Mouse (Mus musculus) midbrain, embryonic 14.5 days (tissue): ENCODE measurements around the gene Pdpk1. TPM values are rescaled to one million over a fixed set of nuclear protein-coding genes. Genes with fewer than 3 reads are reported as not detected.
"Not testable (repeated sequence)": the region's sequence is repeated elsewhere in the genome, so short reads cannot be mapped to it uniquely, and the experiment has no call there.

Experiments
- ATAC-seq: fragments of 200-750 bp; cut with Nextera tagmentation; 2 replicates; pipeline ENCODE4 v1.8.0; 2017; ENCODE audit warnings: moderate number of reproducible peaks, moderate library complexity; ENCODE audit not compliant: low FRiP score, low TSS enrichment
- DNase-seq: peaks from one replicate; pipeline ENCODE4 v3.0.0-alpha.2; 2015
- H3K27ac ChIP-seq: fragments of 300-500 bp; sonication (generic); replicated peaks from 2 replicates; pipeline ENCODE4 v1.5.1; 2014; ENCODE audit warnings: mild to moderate bottlenecking, low read depth, low read length, moderate library complexity
- H3K27me3 ChIP-seq: fragments of 300-500 bp; sonication (generic); 2 replicates; pipeline ENCODE4 v1.6.1; 2014; ENCODE audit warnings: low read length, control low read depth, mixed read lengths; ENCODE audit not compliant: control insufficient read depth, insufficient read depth
- H3K36me3 ChIP-seq: fragments of 300-500 bp; sonication (generic); 2 replicates; pipeline ENCODE4 v1.6.1; 2014; ENCODE audit warnings: low read length, control low read depth; ENCODE audit not compliant: control insufficient read depth, insufficient read depth
- H3K4me1 ChIP-seq: fragments of 300-500 bp; sonication (generic); 2 replicates; pipeline ENCODE4 v1.6.1; 2014; ENCODE audit warnings: mild to moderate bottlenecking, antibody characterized with exemption, low read length, control low read depth; ENCODE audit not compliant: control insufficient read depth, insufficient read depth
- H3K4me2 ChIP-seq: fragments of 300-500 bp; sonication (generic); 2 replicates; pipeline ENCODE4 v1.6.1; 2014; ENCODE audit warnings: mild to moderate bottlenecking, low read length, moderate library complexity
- H3K4me3 ChIP-seq: fragments of 300-500 bp; sonication (generic); replicated peaks from 2 replicates; pipeline ENCODE4 v1.5.1; 2014; ENCODE audit warnings: low read depth, low read length
- H3K9ac ChIP-seq: fragments of 300-500 bp; sonication (generic); replicated peaks from 2 replicates; pipeline ENCODE4 v1.6.1; 2014; ENCODE audit warnings: mild to moderate bottlenecking, low read length, moderate library complexity
- H3K9me3 ChIP-seq: fragments of 300-500 bp; sonication (generic); 2 replicates; pipeline ENCODE4 v1.6.1; 2016; ENCODE audit warnings: low read length, control low read depth, mixed read lengths; ENCODE audit not compliant: control insufficient read depth
- WGBS: fragments of 180-500 bp; shearing (Covaris S2); extraction: QIAGEN DNeasy Blood & Tissue Kit; methylation state at CpG from one replicate; pipeline ENCODE4 v1.1.7; 2014; 5-methylcytosine and 5-hydroxymethylcytosine counted together
- polyA plus RNA-seq: library from polyadenylated mRNA; unstranded; fragments of >200 nt; fragmentation: Nextera tagmentation; extraction: Ambion mirVana; gene quantifications from 2 replicates; pipeline ENCODE4 v1.2.1, GENCODE M21; 2014

Gene Pdpk1
- polyA plus RNA-seq, 1 experiment from 2014 or later, result 74.3 TPM

- DNase-seq, result no peak
- Histone ChIP-seq H3K4me2 (no peak overlapping the region), H3K27me3 (no peaks in the 10 kb centered on the region), H3K9me3 (no peaks in the 10 kb centered on the region), H3K27ac (no peak overlapping the region), H3K4me1 (no peaks in the 10 kb centered on the region), H3K9ac (no peak overlapping the region), H3K36me3 (no peaks in the 10 kb centered on the region), H3K4me3 (no peak overlapping the region)
- ATAC-seq, result no peak
- WGBS, result 92% methylated on average over 3 of the region's 3 CpGs
These were observed 31.3 kb downstream of the Pdpk1 start for GRCm38 (mm10) chr17:24119446-24119845.

DNA sequence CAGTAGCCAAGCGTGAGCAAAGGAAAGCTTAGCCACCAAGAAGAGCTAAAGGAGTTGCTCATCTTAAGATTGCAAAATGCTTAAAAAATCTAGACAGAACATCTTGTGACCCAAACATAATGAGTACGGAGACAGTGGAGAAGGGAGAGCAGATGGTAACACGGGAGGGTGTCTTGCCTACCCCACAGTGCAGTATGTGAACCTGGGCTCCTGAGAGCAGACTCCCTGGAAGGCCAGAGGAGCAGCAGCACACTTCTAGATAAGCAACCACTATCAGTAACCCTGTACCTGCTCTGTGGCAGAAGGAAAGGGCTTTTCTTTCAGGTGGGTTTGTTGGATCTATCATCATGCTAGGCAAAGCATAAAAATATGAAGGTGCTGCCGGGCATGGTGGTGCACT is 37.7 kb downstream of the Pdpk1 start:
- ATAC-seq, result no peak
- Histone ChIP-seq H3K4me2 (no peak overlapping the region), H3K9ac (no peak overlapping the region), H3K9me3 (no peaks in the 10 kb centered on the region), H3K4me1 (no peaks in the 10 kb centered on the region), H3K36me3 (peaks cover 20% of the 10 kb centered on the region), H3K27me3 (no peaks in the 10 kb centered on the region), H3K27ac (no peak overlapping the region), H3K4me3 (no peak overlapping the region)
- 90% methylated on average over 4 of the region's 4 CpGs for WGBS
- no peak for DNase-seq

GRCm38 (mm10) chr17:24111256-24111655 is 39.5 kb downstream of the Pdpk1 start:
- no peak for DNase-seq

DNA sequence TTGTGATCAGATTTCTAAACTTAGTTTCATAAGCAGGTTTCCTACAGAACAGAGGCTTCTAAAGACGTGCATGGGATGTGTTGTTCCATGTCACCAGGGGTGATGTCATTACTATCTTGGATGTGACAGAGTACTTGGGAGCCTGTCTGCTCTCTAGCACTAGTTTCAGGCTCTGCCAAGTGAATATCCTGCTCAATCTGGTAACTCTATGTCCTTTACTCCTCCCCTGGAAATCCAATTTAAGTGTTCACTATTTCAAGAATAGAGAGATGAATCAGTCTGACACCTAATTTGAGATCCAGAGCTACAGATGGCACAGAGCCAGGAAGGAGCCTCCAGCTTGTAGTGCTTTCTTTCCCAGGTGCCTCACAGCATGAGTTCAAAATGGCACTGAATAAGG is 41.8 kb downstream of the Pdpk1 start:
- Histone ChIP-seq H3K27ac (no peak overlapping the region), H3K27me3 (no peaks in the 10 kb centered on the region), H3K36me3 (peaks cover 50% of the 10 kb centered on the region), H3K4me3 (no peak overlapping the region), H3K4me1 (no peaks in the 10 kb centered on the region), H3K9me3 (no peaks in the 10 kb centered on the region), H3K4me2 (no peak overlapping the region), H3K9ac (no peak overlapping the region)
- DNase-seq (no peak), ATAC-seq (no peak)
- 69% methylated on average over 1 of the region's 1 CpGs for WGBS

More at GRCm38 (mm10) chr17:24111256-24111655, 39.5 kb downstream of the Pdpk1 start:
- Histone ChIP-seq H3K27me3 (no peaks in the 10 kb centered on the region), H3K4me3 (no peak overlapping the region), H3K9ac (no peak overlapping the region), H3K9me3 (no peaks in the 10 kb centered on the region), H3K4me2 (no peak overlapping the region), H3K27ac (no peak overlapping the region), H3K36me3 (peaks cover 32% of the 10 kb centered on the region), H3K4me1 (no peaks in the 10 kb centered on the region)
- 95% methylated on average over 1 of the region's 1 CpGs for WGBS
- no peak for ATAC-seq

- H3K9ac ChIP-seq, result no peak overlapping the region
- H3K4me2 ChIP-seq, result no peak overlapping the region
- no peaks in the 10 kb centered on the region for H3K4me1 ChIP-seq
- no peaks in the 10 kb centered on the region for H3K27me3 ChIP-seq
- H3K36me3 ChIP-seq, result peaks cover 67% of the 10 kb centered on the region
- 82% methylated on average over 2 of the region's 2 CpGs for WGBS
- H3K27ac ChIP-seq, result no peak overlapping the region
- no peak overlapping the region for H3K4me3 ChIP-seq
- ATAC-seq, result no peak
- H3K9me3 ChIP-seq, result no peaks in the 10 kb centered on the region
- no peak for DNase-seq
These were observed 45.6 kb downstream of the Pdpk1 start for GRCm38 (mm10) chr17:24105111-24105510.

GRCm38 (mm10) chr17:24098354-24098753 is 52.4 kb downstream of the Pdpk1 start:
- 99% methylated on average over 4 of the region's 4 CpGs for WGBS
- Histone ChIP-seq H3K9me3 (no peaks in the 10 kb centered on the region), H3K27me3 (no peaks in the 10 kb centered on the region), H3K4me1 (no peaks in the 10 kb centered on the region), H3K36me3 (peaks cover 59% of the 10 kb centered on the region), H3K27ac (no peak overlapping the region), H3K4me2 (no peak overlapping the region), H3K4me3 (no peak overlapping the region), H3K9ac (no peak overlapping the region)
- ATAC-seq (no peak), DNase-seq (no peak)

GRCm38 (mm10) chr17:24090575-24090974 is 60.1 kb downstream of the Pdpk1 start:
- H3K4me2 ChIP-seq, result no peak overlapping the region
- H3K27ac ChIP-seq, result no peak overlapping the region
- H3K4me1 ChIP-seq, result no peaks in the 10 kb centered on the region
- no peak overlapping the region for H3K4me3 ChIP-seq
- no peak overlapping the region for H3K9ac ChIP-seq
- H3K9me3 ChIP-seq, result no peaks in the 10 kb centered on the region
- 98% methylated on average over 1 of the region's 1 CpGs for WGBS
- no peak for DNase-seq
- no peak for ATAC-seq
- no peaks in the 10 kb centered on the region for H3K27me3 ChIP-seq
- peaks cover 74% of the 10 kb centered on the region for H3K36me3 ChIP-seq

- H3K9ac ChIP-seq, H3K9me3 ChIP-seq, H3K27me3 ChIP-seq, H3K4me2 ChIP-seq, H3K4me3 ChIP-seq, DNase-seq, H3K4me1 ChIP-seq, H3K27ac ChIP-seq, ATAC-seq: not testable (repeated sequence)
- H3K36me3 ChIP-seq, result peaks cover 60% of the 10 kb centered on the region
- 95% methylated on average over 4 of the region's 4 CpGs for WGBS
These were observed 64.3 kb downstream of the Pdpk1 start for GRCm38 (mm10) chr17:24086399-24086798.

GRCm38 (mm10) chr17:24084593-24084992 is 66.1 kb downstream of the Pdpk1 start:
- Histone ChIP-seq H3K27me3 (no peaks in the 10 kb centered on the region), H3K36me3 (peaks cover 57% of the 10 kb centered on the region), H3K27ac (no peak overlapping the region), H3K4me1 (no peaks in the 10 kb centered on the region), H3K9me3 (no peaks in the 10 kb centered on the region), H3K4me2 (no peak overlapping the region), H3K9ac (no peak overlapping the region), H3K4me3 (no peak overlapping the region)
- WGBS, result 74% methylated on average over 1 of the region's 1 CpGs
- DNase-seq, result no peak
- no peak for ATAC-seq
